ENCODE assay signal across 12 mouse cellular contexts in genomic region chr19:47493017-47493997, GRCm38 (mm10). TPM values are rescaled to one million over a fixed set of nuclear protein-coding genes. Genes with fewer than 3 reads are reported as not detected.
DNase-seq lines count a peak whose midpoint lies in the region; ATAC-seq lines count a peak whose summit lies in the region.
"Had no signal": no experiment of that assay in that cellular context is flagged by ENCODE, and none has a peak within 500 bp of the region (broad histone marks: within the 10 kb centered on the region; RNA-seq: fewer than 3 reads in every experiment).

No protein-coding gene starts in this region.

- H3K9me3 ChIP-seq in embryonic facial prominence, embryonic 10.5 days: peaks cover 5% of the 10 kb centered on the region
- H3K9me3 ChIP-seq in forebrain, embryonic 15.5 days: 0 out of 2 replicates have a peak, but pooled peaks cover 3% of the 10 kb centered on the region
- no peaks in the 10 kb centered on the region for H3K9me3 ChIP-seq in neural tube, embryonic 15.5 days (replicated peaks)

- H3K4me2 ChIP-seq in forebrain, embryonic 15.5 days (replicated peaks): peak overlapping the region; percentile 34
- H3K4me2 ChIP-seq in neural tube, embryonic 15.5 days: peak overlapping the region; percentile 46
- H3K4me2 ChIP-seq: heart, embryonic 13.5 days had no signal

- peak overlapping the region; percentile 9; the same call in 1 of the 2 replicates for H3K9ac ChIP-seq in forebrain, embryonic 15.5 days (replicated peaks)
- H3K9ac ChIP-seq in neural tube, embryonic 15.5 days (replicated peaks): peak overlapping the region; percentile 12; the same call in 1 of the 2 replicates
- H3K9ac ChIP-seq: heart, embryonic 13.5 days had no signal

- no peaks in the 10 kb centered on the region for H3K27me3 ChIP-seq in embryonic facial prominence, embryonic 10.5 days (replicated peaks; ENCODE audit: low read depth, poor library complexity, severe bottlenecking)
- H3K27me3 ChIP-seq in forebrain, embryonic 15.5 days: no peaks in the 10 kb centered on the region
- no peaks in the 10 kb centered on the region for H3K27me3 ChIP-seq in neural tube, embryonic 15.5 days (replicated peaks)
- H3K27me3 ChIP-seq: heart, embryonic 13.5 days had no signal

- peak overlapping the region; percentile 76 for H3K27ac ChIP-seq in embryonic facial prominence, embryonic 10.5 days (replicated peaks)
- H3K27ac ChIP-seq in forebrain, embryonic 15.5 days (replicated peaks): peak overlapping the region; percentile 32
- H3K27ac ChIP-seq in neural tube, embryonic 15.5 days (replicated peaks): peak overlapping the region; percentile 66
- H3K27ac ChIP-seq: heart, embryonic 13.5 days had no signal

- peak overlapping the region; percentile 17; the same call in 1 of the 2 replicates for H3K4me3 ChIP-seq in embryonic facial prominence, embryonic 10.5 days
- H3K4me3 ChIP-seq in forebrain, embryonic 15.5 days: no peak overlapping the region; the same call in 1 of the 2 replicates
- no peak overlapping the region for H3K4me3 ChIP-seq in neural tube, embryonic 15.5 days (replicated peaks)
- H3K4me3 ChIP-seq: heart, embryonic 13.5 days had no signal

- H3K4me1 ChIP-seq in embryonic facial prominence, embryonic 10.5 days: peaks cover 22% of the 10 kb centered on the region
- H3K4me1 ChIP-seq in forebrain, embryonic 15.5 days: peaks cover 21% of the 10 kb centered on the region
- peaks cover 21% of the 10 kb centered on the region for H3K4me1 ChIP-seq in neural tube, embryonic 15.5 days

- DNase-seq in embryonic facial prominence, embryonic 10.5 days (ENCODE audit: low spot score): no peak
- DNase-seq in mesoderm, embryonic 11.5 days (ENCODE audit: low read depth, low spot score): peak; percentile 51
- no peak for DNase-seq in spleen, adult 18-20 months
- no peak for DNase-seq in cerebellum, postnatal 25 days
- DNase-seq in layer of hippocampus, adult 9-10 months (ENCODE audit: low spot score): no peak
- DNase-seq in urinary bladder, postnatal 10 days (ENCODE audit: low spot score): no peak
- DNase-seq: cerebellum, postnatal 14 days; thymus, postnatal 14 days had no signal

- 65% methylated on average over 23 of the region's 23 CpGs for WGBS in embryonic facial prominence, embryonic 10.5 days
- 8% methylated on average over 23 of the region's 23 CpGs for WGBS in forebrain, embryonic 15.5 days
- 23% methylated on average over 23 of the region's 23 CpGs for WGBS in neural tube, embryonic 15.5 days

- peak; percentile 51 for ATAC-seq in forebrain, embryonic 15.5 days (replicated peaks)
- ATAC-seq in neural tube, embryonic 15.5 days (ENCODE audit: low FRiP score): peak; percentile 57
- ATAC-seq: intestine, embryonic 16.5 days had no signal

- H3K36me3 ChIP-seq in embryonic facial prominence, embryonic 10.5 days (replicated peaks): no peaks in the 10 kb centered on the region
- H3K36me3 ChIP-seq in forebrain, embryonic 15.5 days: no peaks in the 10 kb centered on the region
- no peaks in the 10 kb centered on the region for H3K36me3 ChIP-seq in neural tube, embryonic 15.5 days
- H3K36me3 ChIP-seq: heart, embryonic 13.5 days had no signal

RNA-seq across cellular contexts. Expression of gene Sh3pxd2a, which starts 29.1 kb away (rescaled TPM):
- polyA plus RNA-seq in embryonic facial prominence, embryonic 10.5 days (2016; fragmentation: Nextera tagmentation; extraction: Ambion mirVana): 2.6 and 2.9 TPM in 2 replicates
- polyA plus RNA-seq in forebrain, embryonic 15.5 days (2015; fragmentation: Nextera tagmentation; extraction: Ambion mirVana): 2.0 and 2.2 TPM in 2 replicates
- polyA plus RNA-seq in neural tube, embryonic 15.5 days (2015; fragmentation: Nextera tagmentation; extraction: Ambion mirVana): 2.2 and 3.3 TPM in 2 replicates

RNA-seq across cellular contexts. Expression of gene Stn1, which starts 44.0 kb away (rescaled TPM):
- polyA plus RNA-seq in embryonic facial prominence, embryonic 10.5 days (2016; fragmentation: Nextera tagmentation; extraction: Ambion mirVana): 68.3 and 70.6 TPM in 2 replicates
- polyA plus RNA-seq in forebrain, embryonic 15.5 days (2015; fragmentation: Nextera tagmentation; extraction: Ambion mirVana): 33.6 and 36.2 TPM in 2 replicates
- polyA plus RNA-seq in neural tube, embryonic 15.5 days (2015; fragmentation: Nextera tagmentation; extraction: Ambion mirVana): 27.2 and 31.9 TPM in 2 replicates
